Mouse (Mus musculus) embryonic facial prominence, embryonic 10.5 days (tissue): ENCODE measurements around the gene Xpnpep3. TPM values are rescaled to one million over a fixed set of nuclear protein-coding genes. Genes with fewer than 3 reads are reported as not detected.
"Not testable (repeated sequence)": the region's sequence is repeated elsewhere in the genome, so short reads cannot be mapped to it uniquely, and the experiment has no call there.

Experiments
- DNase-seq: peaks from one replicate; pipeline ENCODE4 v3.0.0-alpha.2; 2017; ENCODE audit warnings: low spot score
- H3K27ac ChIP-seq: fragments of 300-500 bp; sonication (generic); replicated peaks from 2 replicates; pipeline ENCODE4 v1.5.1; 2016; ENCODE audit warnings: mild to moderate bottlenecking
- H3K27me3 ChIP-seq: fragments of 300-500 bp; sonication (generic); replicated peaks from 2 replicates; pipeline ENCODE4 v1.6.1; 2016; ENCODE audit warnings: low read depth, mild to moderate bottlenecking; ENCODE audit not compliant: poor library complexity, severe bottlenecking
- H3K36me3 ChIP-seq: fragments of 300-500 bp; sonication (generic); replicated peaks from 2 replicates; pipeline ENCODE4 v1.6.1; 2016; ENCODE audit warnings: mild to moderate bottlenecking, moderate library complexity
- H3K4me1 ChIP-seq: fragments of 300-500 bp; sonication (generic); 2 replicates; pipeline ENCODE4 v1.6.1; 2016
- H3K4me3 ChIP-seq: fragments of 300-500 bp; sonication (generic); 2 replicates; pipeline ENCODE4 v1.5.1; 2016; ENCODE audit warnings: mild to moderate bottlenecking, moderate library complexity
- H3K9me3 ChIP-seq: fragments of 300-500 bp; sonication (generic); 2 replicates; pipeline ENCODE4 v1.6.1; 2016; ENCODE audit warnings: mild to moderate bottlenecking
- WGBS: fragments of 180-500 bp; shearing (Covaris S2); methylation state at CpG from one replicate; pipeline ENCODE4 v1.1.7; 2016; 5-methylcytosine and 5-hydroxymethylcytosine counted together
- polyA plus RNA-seq: library from polyadenylated mRNA; unstranded; fragments of >200 nt; fragmentation: Nextera tagmentation; extraction: Ambion mirVana; gene quantifications from 2 replicates; pipeline ENCODE4 v1.2.1, GENCODE M21; 2016

The Xpnpep3 gene
- polyA plus RNA-seq, 1 experiment from 2014 or later, result 13.6 TPM

GRCm38 (mm10) chr15:81465901-81466737, 66.2 kb downstream of the Xpnpep3 start, which contains the start of gene Rbx1:
TSS of gene Rbx1 (plus strand) at chr15:81466296.
- WGBS, result under 1% methylated on average over 61 of the region's 62 CpGs
- Histone ChIP-seq H3K9me3 (peaks cover 8% of the 10 kb centered on the region; the same call in 1 of the 2 replicates), H3K4me3 (peak within 1 kb of the TSS; percentile 79), H3K4me1 (peaks cover 20% of the 10 kb centered on the region), H3K27me3 (no peaks in the 10 kb centered on the region), H3K27ac (peak within 1 kb of the TSS; percentile 93), H3K36me3 (peaks cover 43% of the 10 kb centered on the region)
- peak; percentile 99 for DNase-seq

- Histone ChIP-seq H3K36me3 (peaks cover 46% of the 10 kb centered on the region), H3K27ac (peak overlapping the region; percentile 93), H3K4me3 (peak overlapping the region; percentile 79), H3K9me3 (peaks cover 4% of the 10 kb centered on the region; the same call in 1 of the 2 replicates), H3K4me1 (peaks cover 20% of the 10 kb centered on the region), H3K27me3 (no peaks in the 10 kb centered on the region)
- WGBS, result 0% methylated on average over 15 of the region's 15 CpGs
- DNase-seq, result no peak
Observed at GRCm38 (mm10) chr15:81466738-81467113, 66.8 kb downstream of the Xpnpep3 start.

- Histone ChIP-seq H3K9me3 (no peaks in the 10 kb centered on the region), H3K36me3 (peaks cover 77% of the 10 kb centered on the region), H3K4me1 (peaks cover 14% of the 10 kb centered on the region), H3K27ac (no peak overlapping the region), H3K4me3 (no peak overlapping the region), H3K27me3 (no peaks in the 10 kb centered on the region)
- DNase-seq, result no peak
- WGBS, result 73% methylated on average over 8 of the region's 8 CpGs
Observed at GRCm38 (mm10) chr15:81470735-81471134, 70.8 kb downstream of the Xpnpep3 start.

- no peak for DNase-seq
- no peak overlapping the region for H3K27ac ChIP-seq
- peaks cover 85% of the 10 kb centered on the region for H3K36me3 ChIP-seq
- no peaks in the 10 kb centered on the region for H3K27me3 ChIP-seq
- peaks cover 12% of the 10 kb centered on the region for H3K4me1 ChIP-seq
- 96% methylated on average over 5 of the region's 5 CpGs for WGBS
- H3K4me3 ChIP-seq, result no peak overlapping the region
- no peaks in the 10 kb centered on the region for H3K9me3 ChIP-seq
Observed at GRCm38 (mm10) chr15:81472256-81472655, 72.3 kb downstream of the Xpnpep3 start.

- Histone ChIP-seq H3K27ac (no peak overlapping the region), H3K4me1 (peaks cover 5% of the 10 kb centered on the region; the same call in 1 of the 2 replicates), H3K36me3 (peaks cover 58% of the 10 kb centered on the region), H3K27me3 (no peaks in the 10 kb centered on the region), H3K9me3 (no peaks in the 10 kb centered on the region), H3K4me3 (no peak overlapping the region)
- no peak for DNase-seq
- 46% methylated on average over 3 of the region's 3 CpGs for WGBS
Observed at GRCm38 (mm10) chr15:81475654-81476053, 75.7 kb downstream of the Xpnpep3 start.

- peaks cover 11% of the 10 kb centered on the region for H3K4me1 ChIP-seq
- 2% methylated on average over 2 of the region's 2 CpGs for WGBS
- no peaks in the 10 kb centered on the region for H3K27me3 ChIP-seq
- peak; percentile 57 for DNase-seq
- no peak overlapping the region for H3K27ac ChIP-seq
- peaks cover 49% of the 10 kb centered on the region for H3K36me3 ChIP-seq
- no peak overlapping the region for H3K4me3 ChIP-seq
- no peaks in the 10 kb centered on the region for H3K9me3 ChIP-seq
Observed at GRCm38 (mm10) chr15:81476597-81476996, 76.7 kb downstream of the Xpnpep3 start.

GRCm38 (mm10) chr15:81479446-81480213, 79.7 kb downstream of the Xpnpep3 start:
- H3K4me3 ChIP-seq, result no peak overlapping the region

GRCm38 (mm10) chr15:81480284-81480683, 80.3 kb downstream of the Xpnpep3 start:
- WGBS, result 64% methylated on average over 3 of the region's 3 CpGs
- not testable (repeated sequence) for H3K9me3 ChIP-seq, H3K4me3 ChIP-seq, H3K27ac ChIP-seq, H3K27me3 ChIP-seq, DNase-seq
- Histone ChIP-seq H3K4me1 (peaks cover 11% of the 10 kb centered on the region), H3K36me3 (peaks cover 12% of the 10 kb centered on the region)

More at GRCm38 (mm10) chr15:81479446-81480213, 79.7 kb downstream of the Xpnpep3 start:
- 63% methylated on average over 21 of the region's 21 CpGs for WGBS
- Histone ChIP-seq H3K9me3 (no peaks in the 10 kb centered on the region), H3K27me3 (no peaks in the 10 kb centered on the region), H3K27ac (no peak overlapping the region), H3K4me1 (peaks cover 11% of the 10 kb centered on the region), H3K36me3 (peaks cover 19% of the 10 kb centered on the region)
- no peak for DNase-seq

- H3K4me3 ChIP-seq, result peak overlapping the region; percentile 46
- H3K27me3 ChIP-seq, result no peaks in the 10 kb centered on the region
- no peak overlapping the region for H3K27ac ChIP-seq
- DNase-seq, result peak; percentile 54
- peaks cover 5% of the 10 kb centered on the region; the same call in 1 of the 2 replicates for H3K36me3 ChIP-seq
- peaks cover 11% of the 10 kb centered on the region for H3K4me1 ChIP-seq
- no peaks in the 10 kb centered on the region for H3K9me3 ChIP-seq
- WGBS, result 14% methylated on average over 13 of the region's 13 CpGs
Observed at GRCm38 (mm10) chr15:81480977-81481379, 81.0 kb downstream of the Xpnpep3 start.

GRCm38 (mm10) chr15:81482966-81483365, 83.0 kb downstream of the Xpnpep3 start:
- Histone ChIP-seq H3K4me1 (peaks cover 6% of the 10 kb centered on the region), H3K27me3 (no peaks in the 10 kb centered on the region), H3K4me3 (no peak overlapping the region), H3K36me3 (no peaks in the 10 kb centered on the region), H3K9me3 (no peaks in the 10 kb centered on the region), H3K27ac (no peak overlapping the region)
- no peak for DNase-seq
- WGBS, result 83% methylated on average over 2 of the region's 2 CpGs

- Histone ChIP-seq H3K9me3 (no peaks in the 10 kb centered on the region), H3K36me3 (no peaks in the 10 kb centered on the region), H3K27ac (no peak overlapping the region), H3K4me1 (peaks cover 6% of the 10 kb centered on the region), H3K27me3 (no peaks in the 10 kb centered on the region), H3K4me3 (no peak overlapping the region)
- WGBS, result 86% methylated on average over 6 of the region's 6 CpGs
- DNase-seq, result no peak
Observed at GRCm38 (mm10) chr15:81483691-81484090, 83.8 kb downstream of the Xpnpep3 start.

- Histone ChIP-seq H3K4me3 (no peak overlapping the region), H3K9me3 (no peaks in the 10 kb centered on the region), H3K27me3 (no peaks in the 10 kb centered on the region), H3K27ac (no peak overlapping the region), H3K4me1 (peaks cover 6% of the 10 kb centered on the region), H3K36me3 (no peaks in the 10 kb centered on the region)
- WGBS, result 88% methylated on average over 4 of the region's 4 CpGs
- DNase-seq, result no peak
Observed at GRCm38 (mm10) chr15:81485483-81485882, 85.5 kb downstream of the Xpnpep3 start.
